Mouse (Mus musculus): ENCODE data around the gene 1700025C18Rik.

DNA sequence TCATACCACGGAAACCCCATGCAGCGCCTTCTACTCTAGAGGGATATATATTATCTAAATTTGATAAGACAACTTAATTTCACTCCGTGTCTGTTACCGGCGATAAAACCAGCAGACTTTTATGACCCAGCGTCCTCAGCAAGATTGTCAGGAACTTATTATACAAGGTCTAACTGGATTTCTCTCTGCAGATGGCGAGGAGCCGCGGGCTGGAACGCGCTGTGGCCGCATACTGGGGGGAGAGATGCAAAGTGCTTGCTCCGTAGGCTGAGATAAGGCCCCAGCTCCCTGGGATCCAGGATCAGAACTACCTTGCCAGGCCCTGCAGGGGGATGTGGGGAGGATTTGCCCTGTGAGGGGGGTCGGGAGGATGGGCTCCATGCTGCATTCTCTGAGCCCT, 1.1 kb downstream of the 1700025C18Rik start:
- TF ChIP-seq POLR2A (IDR thresholded peaks at IDR 0.05; ENCODE audit: insufficient read depth, low read depth, low read length) (no peak), CTCF (IDR thresholded peaks at IDR 0.05; ENCODE audit: insufficient read depth, low read depth, low read length) (no peak)

Measured in olfactory bulb, adult 2 months (tissue).